Mouse (Mus musculus) kidney, adult 2 months (tissue): ENCODE data around the gene Mecr.
"Not testable (repeated sequence)": the region's sequence is repeated elsewhere in the genome, so short reads cannot be mapped to it uniquely, and the experiment has no call there.

Source experiments
- CTCF ChIP-seq: fragments of 200-500 bp; conservative IDR thresholded peaks from 2 replicates; pipeline ENCODE4 v1.5.1; 2011; ENCODE audit warnings: low read depth, mild to moderate bottlenecking, control low read depth, low read length, moderate library complexity, mixed read lengths; ENCODE audit not compliant: insufficient read depth, insufficient read length
- POLR2A ChIP-seq: fragments of 200-500 bp; IDR thresholded peaks from one replicate; pipeline ENCODE4 v1.6.1; 2011; ENCODE audit warnings: low read depth, low read length, control low read depth

DNA sequence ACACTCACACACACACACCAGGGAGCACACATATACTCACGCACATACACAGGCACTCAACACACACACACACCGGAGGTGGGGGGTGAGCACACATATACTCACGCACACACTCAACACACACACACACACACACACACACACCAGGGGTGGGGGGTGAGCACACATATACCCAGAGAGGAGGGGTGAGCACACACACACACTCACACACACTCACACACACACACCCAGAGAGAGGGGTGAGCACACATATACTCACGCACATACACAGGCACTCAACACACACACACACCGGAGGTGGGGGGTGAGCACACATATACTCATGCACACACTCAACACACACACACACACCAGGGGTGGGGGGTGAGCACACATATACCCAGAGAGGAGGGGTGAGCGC, 38.5 kb upstream of the Mecr start:
- TF ChIP-seq CTCF, POLR2A: not testable (repeated sequence)
